Mouse (Mus musculus) adipocyte (in vitro differentiated cells): ENCODE measurements around the gene Smoc1.

Experiments used
- DNase-seq: peaks from one replicate; pipeline ENCODE4 v3.0.0-alpha.2; 2016; ENCODE audit warnings: low spot score

The Smoc1 gene

GRCm38 (mm10) chr12:81026277-81026994 is at the start of gene Smoc1:
Smoc1 (plus strand) TSS chr12:81026808.
- no peak for DNase-seq

- DNase-seq = peak; percentile 70
These were observed 44.3 kb upstream of the Smoc1 start for GRCm38 (mm10) chr12:80982326-80982725.

- DNase-seq = no peak
These were observed 42.9 kb upstream of the Smoc1 start for GRCm38 (mm10) chr12:80983695-80984094.

- DNase-seq = no peak
These were observed 40.0 kb upstream of the Smoc1 start for GRCm38 (mm10) chr12:80986628-80987027.

GRCm38 (mm10) chr12:80988286-80988685 is 38.3 kb upstream of the Smoc1 start:
- no peak for DNase-seq

- no peak for DNase-seq
These were observed 35.6 kb upstream of the Smoc1 start for GRCm38 (mm10) chr12:80990901-80991445.

GRCm38 (mm10) chr12:80991806-80992205 is 34.8 kb upstream of the Smoc1 start:
- DNase-seq = no peak

- DNase-seq = peak; percentile 8
These were observed 34.0 kb upstream of the Smoc1 start for GRCm38 (mm10) chr12:80992540-80993122.

GRCm38 (mm10) chr12:80993773-80994172 is 32.8 kb upstream of the Smoc1 start:
- DNase-seq = no peak

GRCm38 (mm10) chr12:80995326-80995725 is 31.3 kb upstream of the Smoc1 start:
- no peak for DNase-seq

GRCm38 (mm10) chr12:80997652-80998051 is 29.0 kb upstream of the Smoc1 start:
- no peak for DNase-seq

GRCm38 (mm10) chr12:80998528-80999221 is 27.9 kb upstream of the Smoc1 start:
- DNase-seq = no peak

GRCm38 (mm10) chr12:81000924-81001323 is 25.7 kb upstream of the Smoc1 start:
- DNase-seq = no peak

GRCm38 (mm10) chr12:81002841-81003635 is 23.6 kb upstream of the Smoc1 start:
- DNase-seq = no peak

GRCm38 (mm10) chr12:81009813-81010212 is 16.8 kb upstream of the Smoc1 start:
- no peak for DNase-seq

- DNase-seq = no peak
These were observed 14.6 kb upstream of the Smoc1 start for GRCm38 (mm10) chr12:81011994-81012393.

GRCm38 (mm10) chr12:81013496-81013895 is 13.1 kb upstream of the Smoc1 start:
- DNase-seq = no peak

- no peak for DNase-seq
These were observed 9.0 kb upstream of the Smoc1 start for GRCm38 (mm10) chr12:81017624-81018023.

- no peak for DNase-seq
These were observed 7.9 kb upstream of the Smoc1 start for GRCm38 (mm10) chr12:81018516-81019279.

GRCm38 (mm10) chr12:81019280-81019935 is 7.2 kb upstream of the Smoc1 start:
- DNase-seq = no peak

- peak; percentile 10 for DNase-seq
These were observed 2.2 kb upstream of the Smoc1 start for GRCm38 (mm10) chr12:81024407-81024806.
